Mouse (Mus musculus) lung, postnatal 0 days (tissue): Measurements from ENCODE around the gene Tmem8b.

Source experiments
- CTCF ChIP-seq: IDR thresholded peaks from 2 replicates; pipeline ENCODE4 v1.5.1; 2016; ENCODE audit warnings: antibody characterized with exemption, mild to moderate bottlenecking
- EP300 ChIP-seq: IDR thresholded peaks from 2 replicates; pipeline ENCODE4 v1.6.1; 2016; ENCODE audit warnings: antibody characterized with exemption, mild to moderate bottlenecking, control low read depth

DNA sequence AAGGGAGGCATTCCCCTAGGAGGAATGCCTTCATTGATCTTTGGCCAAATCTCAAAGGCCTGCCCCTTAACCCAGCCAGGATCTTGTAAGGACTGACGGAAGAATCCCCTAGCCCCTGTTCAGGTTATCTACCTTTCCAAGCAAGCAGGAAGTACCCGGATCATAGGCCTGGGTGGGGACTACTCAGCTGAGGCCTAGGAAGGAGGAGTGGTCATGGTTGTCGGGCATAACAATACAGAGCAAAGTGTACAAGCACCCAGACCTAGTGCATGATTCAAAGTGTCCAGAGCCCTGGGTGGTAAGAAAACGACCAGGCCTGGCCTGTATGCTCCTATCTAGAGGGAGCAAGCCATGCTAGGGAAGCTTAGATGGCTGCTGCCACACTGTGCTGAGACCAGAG lies 6.8 kb downstream of the Tmem8b start:
- TF ChIP-seq CTCF (no peak), EP300 (no peak)
